Mouse (Mus musculus) fibroblast of lung, adult 2 months (primary cell): ENCODE results near the gene Aak1.
"Not testable (repeated sequence)": the region's sequence is repeated elsewhere in the genome, so short reads cannot be mapped to it uniquely, and the experiment has no call there.

Experiments used
- DNase-seq: peaks from one replicate; pipeline ENCODE4 v3.0.0-alpha.2; 2011; ENCODE audit warnings: low read depth

The Aak1 gene

DNA sequence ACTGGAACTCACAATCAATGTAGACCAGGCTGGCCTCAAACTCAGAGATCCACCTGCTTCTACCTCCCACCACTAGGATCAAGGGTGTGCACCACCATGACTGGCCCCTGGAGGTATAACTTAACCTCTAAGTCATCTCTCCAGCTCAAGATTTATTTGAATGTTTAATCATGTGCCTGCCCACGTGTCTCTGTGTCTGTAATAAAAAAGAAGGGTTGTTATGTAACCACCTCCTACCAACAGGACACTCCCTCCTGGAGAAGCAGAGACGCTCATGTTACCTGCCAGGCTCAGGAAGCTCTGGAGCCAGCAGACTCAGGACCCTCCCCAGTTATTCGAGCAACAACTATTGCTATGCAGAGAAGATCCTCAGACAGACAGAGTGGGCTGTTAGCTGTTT lies 7.4 kb upstream of the Aak1 start:
- no peak for DNase-seq

DNA sequence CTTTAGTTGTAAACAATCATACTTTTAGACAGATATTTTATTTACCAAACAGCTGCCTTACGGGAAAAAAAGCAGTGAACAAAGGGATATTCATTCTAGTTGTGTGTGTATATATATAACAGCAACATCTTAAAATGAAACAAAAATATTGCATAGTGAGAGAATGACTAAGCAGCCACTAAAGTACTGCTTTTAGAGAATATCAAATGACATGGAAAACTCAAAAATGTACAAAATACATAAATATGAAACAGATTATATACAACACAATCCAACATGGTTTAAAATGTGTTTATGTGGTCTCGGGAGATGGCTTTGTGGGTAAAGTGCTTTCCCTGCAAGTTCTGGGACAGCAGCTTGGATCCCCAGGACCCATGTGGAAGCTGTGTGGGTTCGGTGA lies 5.7 kb upstream of the Aak1 start:
- no peak for DNase-seq

DNA sequence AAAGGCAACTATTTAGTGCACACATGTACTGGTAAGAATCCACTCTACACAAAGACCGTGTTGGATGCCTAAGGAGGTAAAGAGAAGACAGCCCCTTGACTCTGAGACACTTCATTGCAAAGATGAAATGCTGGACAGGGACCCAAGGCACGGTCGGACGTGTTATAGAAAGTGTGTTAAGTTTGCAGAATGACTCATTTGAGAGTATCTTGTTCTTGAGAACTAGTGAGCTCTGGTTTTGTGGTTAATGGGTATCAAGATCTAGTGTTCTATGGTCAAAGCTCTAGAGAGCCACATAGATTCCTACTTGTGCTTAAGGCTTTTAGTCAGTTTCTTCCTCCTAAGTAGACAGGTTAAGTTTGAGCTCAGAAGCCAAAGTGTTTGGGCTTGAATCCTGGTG lies 2.9 kb upstream of the Aak1 start:
- DNase-seq: no peak

DNA sequence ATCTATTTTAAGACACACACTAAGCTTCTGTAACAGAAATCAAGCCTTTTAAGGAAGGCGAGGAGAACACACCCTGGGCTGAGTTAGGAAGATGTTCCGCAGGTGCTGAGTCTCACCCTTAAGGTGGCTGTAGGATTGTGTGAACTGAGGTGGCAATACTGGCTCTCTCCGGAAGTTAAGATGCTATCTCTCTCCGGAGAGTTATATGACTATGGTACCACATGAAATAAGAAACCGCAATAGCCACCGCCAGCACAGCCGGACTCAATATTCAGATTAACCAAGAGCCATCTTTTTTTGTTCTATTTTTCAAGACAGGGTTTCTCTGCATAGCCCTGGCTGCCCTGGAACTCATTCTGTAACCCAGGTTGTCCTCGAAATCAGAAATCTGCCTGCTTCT lies 1.5 kb upstream of the Aak1 start:
- no peak for DNase-seq

DNA sequence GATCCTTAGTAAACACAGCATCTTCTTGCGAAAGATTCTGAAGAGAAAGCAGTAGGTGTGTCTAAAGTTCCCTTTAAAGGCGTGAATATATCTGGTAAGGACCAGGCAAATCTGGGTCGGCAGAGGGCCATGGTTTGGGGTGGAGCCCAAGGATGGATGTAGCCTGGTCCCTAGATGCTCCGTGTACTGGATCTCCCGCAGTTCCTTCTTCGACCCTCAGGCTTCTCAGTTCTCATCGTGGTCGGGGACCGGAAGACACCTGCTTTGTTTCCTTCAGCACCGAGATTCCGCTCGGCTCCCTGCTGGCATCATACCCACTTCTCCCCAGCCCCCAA lies 770 bp upstream of the Aak1 start:
- DNase-seq: no peak

DNA sequence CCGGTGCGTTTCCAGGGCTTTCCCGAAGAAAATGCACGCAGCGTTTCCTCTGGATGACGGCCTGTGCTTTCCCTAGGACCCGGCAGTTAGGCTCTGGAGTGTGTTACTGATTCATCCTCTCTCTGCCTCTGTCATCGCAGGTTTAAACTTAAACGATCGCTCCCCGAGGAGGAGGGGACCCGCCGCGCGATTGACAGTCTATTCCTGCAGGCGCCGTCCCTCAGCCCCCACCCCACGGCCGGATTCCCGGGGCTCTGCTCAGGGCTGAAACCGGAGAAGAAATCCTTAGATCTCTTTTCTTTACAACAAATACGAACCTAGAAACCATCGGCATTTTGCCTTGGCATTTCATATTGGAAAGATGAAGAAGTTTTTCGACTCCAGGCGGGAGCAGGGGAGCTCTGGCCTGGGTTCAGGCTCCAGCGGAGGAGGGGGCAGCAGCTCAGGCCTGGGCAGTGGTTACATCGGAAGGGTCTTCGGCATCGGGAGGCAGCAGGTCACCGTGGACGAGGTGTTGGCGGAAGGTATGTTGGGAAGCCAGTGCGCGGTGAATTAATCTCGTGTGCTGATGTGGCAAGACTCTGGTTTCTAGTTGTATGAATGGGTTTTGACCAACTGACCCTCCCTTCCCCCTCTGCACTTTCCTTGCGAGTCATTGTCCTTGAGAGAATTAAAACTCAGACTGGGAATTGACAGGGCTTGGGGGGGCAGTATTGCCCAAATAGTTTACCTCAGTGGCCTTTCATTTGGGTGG lies 552 bp downstream of the Aak1 start:
- DNase-seq: no peak

DNA sequence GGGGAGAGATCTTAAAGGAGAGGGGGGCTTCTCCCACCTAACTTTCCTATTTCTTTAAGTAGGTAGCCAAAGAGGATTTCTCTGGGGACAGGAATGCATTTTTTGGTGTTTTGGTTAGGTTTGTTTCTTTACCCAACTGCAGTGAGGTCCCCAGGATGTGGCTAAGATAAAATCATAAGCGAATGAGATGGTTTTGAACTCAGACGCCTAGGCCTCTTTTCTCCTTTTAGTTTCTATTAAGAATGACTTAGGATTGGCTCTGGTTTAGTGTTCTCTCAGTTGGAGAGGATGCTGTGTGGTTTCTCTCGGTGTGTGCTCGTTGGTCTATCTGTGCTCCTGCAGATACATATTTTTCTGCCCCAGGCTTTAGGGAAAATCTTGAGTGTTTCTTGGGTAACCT lies 1.3 kb downstream of the Aak1 start:
- no peak for DNase-seq

DNA sequence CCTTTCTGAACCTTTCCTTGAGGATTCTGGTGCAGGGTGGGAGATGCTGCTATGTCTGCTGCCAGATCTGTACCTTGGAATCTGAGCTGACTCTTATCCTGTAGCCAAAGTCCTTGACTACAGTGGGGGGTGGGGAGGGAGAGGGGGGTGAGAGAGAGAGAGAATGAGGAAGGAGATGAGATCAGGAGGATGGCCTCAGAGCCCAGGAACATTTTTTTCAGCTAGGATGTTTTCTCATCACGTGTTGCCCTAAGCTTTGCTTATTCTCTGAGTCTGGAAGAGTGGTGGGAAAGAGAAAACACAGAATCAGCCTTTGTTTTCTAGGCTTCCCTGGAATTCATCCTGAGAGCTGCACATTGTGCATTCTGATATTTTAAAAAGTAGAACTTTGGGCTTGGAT lies 2.2 kb downstream of the Aak1 start:
- no peak for DNase-seq

DNA sequence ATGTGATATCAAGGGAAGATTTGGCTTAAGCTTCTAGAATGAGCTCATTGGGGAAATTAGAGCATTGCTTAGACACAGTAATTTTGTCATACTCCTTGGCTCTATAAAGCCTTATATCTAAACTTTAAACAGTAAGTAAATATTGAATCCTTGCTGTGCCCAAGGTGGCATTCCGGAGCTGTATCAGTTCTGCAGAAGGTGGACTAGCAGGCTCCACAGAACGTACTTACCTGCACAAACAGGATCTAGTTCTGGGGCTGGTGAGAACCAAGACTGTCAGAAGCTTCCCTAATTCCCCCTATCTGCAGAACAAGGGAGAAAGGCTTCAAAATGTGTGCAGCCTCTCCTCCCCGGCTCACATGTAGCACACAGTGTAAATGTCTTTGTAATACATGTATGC lies 4.6 kb downstream of the Aak1 start:
- no peak for DNase-seq

DNA sequence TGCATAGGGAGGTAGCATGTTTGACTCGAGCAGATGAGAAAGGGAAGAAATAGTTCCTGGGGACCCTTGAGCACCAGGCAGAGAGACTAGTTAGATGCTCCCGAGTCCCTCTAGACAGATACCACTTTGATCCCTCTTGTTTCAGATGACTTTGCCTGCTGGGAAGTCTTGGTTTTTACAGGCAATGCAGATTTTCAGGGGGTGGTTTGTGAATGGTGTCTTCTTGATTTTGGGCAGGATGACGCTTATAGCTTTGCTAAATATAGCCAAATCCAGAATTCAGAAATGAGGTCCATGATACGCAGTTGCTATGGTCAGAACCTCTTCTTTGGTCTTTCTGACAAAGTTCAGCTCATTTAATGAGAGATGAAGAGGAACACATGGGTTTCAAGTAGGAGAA lies 5.6 kb downstream of the Aak1 start:
- DNase-seq: no peak

DNA sequence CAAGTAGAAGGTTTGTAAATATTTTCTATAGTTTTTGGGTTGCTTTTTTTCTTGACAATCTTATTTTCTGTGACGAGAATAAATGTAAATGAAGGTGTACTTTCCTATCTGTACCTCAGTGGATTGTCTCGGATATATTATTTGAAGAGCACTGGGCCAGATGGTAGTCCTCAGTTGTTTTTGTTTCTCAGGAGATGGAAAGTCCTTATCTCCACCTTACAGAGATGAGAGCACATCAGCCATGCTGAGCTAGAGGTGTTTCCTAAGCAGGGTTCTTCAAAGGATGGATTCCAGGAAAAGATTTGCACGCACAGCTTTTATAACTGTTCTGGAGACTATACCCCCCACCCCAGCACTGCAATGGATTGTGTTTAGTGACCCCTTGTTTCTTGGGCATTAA lies 9.3 kb downstream of the Aak1 start:
- no peak for DNase-seq

DNA sequence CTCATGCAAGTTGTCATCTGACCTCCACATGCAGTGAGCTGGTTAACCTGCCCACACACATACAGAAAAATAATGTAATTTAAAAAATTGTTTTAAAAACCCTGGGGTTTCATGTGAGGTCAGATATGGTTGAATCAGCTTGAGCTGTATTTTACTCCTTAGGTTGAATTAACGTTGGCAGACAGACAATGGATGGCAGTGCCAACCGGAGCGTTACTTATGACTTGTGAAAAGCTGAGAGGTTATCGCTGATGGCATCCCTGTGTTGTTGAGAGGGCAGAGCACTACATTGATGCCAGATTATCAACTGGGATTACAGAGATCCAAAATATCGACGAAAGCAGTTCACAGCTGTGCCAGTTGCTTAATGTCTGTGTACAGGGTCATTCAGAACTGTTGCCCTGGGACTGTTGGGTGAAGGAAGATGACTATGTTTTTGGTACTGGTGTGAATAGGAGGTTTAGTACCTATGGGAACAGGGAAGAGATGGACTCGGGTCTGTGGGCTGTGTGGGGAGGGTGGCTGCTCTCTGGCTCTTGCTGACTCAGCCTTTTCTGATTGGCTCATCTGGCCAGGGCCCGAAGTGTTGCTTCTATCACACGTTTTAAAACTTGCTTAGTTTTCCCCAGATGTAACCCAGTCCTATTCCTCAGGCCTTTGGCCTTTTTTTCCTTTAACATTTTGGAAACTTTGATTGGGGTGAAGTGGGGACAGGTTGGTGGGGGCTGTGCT lies 11.6 kb downstream of the Aak1 start:
- no peak for DNase-seq

DNA sequence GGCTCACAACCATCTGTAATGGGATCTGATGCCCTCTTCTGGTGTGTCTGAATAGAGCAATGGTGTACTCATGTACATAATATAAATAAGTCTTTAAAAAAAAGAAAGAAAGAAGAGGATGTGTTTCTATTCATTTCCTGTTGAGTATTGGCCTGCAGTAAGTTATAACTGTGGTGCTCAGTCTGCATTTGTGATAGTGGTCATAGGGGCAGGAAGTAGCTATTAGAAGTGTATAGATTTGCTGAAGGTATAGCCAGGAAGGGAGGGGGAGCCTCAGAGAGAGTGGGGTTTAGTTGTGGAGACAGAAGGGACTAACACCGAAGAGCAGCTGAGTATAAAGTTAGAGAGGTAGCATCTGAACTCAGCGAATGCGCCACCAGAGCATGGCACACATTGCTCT lies 15.0 kb downstream of the Aak1 start:
- DNase-seq: no peak

DNA sequence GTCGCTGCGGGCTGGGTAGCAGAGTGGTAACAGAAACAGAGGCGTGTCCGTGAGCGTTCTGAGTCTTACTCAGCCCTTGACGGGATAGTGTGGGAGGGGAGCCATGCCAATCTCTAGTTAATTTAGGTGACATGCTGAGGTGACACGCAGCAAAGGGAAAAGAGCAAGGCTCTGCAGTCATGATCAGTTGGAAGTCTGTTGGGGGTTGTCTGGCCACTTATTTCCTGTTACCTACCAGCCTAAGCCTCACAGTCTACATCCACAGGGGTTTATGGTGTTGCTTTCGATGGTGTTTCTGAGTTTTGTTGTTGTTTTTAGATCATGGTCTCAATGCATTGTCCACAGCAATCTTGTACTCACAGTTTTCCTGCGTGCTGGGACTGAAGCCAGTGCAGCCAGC lies 21.0 kb downstream of the Aak1 start:
- DNase-seq: no peak

DNA sequence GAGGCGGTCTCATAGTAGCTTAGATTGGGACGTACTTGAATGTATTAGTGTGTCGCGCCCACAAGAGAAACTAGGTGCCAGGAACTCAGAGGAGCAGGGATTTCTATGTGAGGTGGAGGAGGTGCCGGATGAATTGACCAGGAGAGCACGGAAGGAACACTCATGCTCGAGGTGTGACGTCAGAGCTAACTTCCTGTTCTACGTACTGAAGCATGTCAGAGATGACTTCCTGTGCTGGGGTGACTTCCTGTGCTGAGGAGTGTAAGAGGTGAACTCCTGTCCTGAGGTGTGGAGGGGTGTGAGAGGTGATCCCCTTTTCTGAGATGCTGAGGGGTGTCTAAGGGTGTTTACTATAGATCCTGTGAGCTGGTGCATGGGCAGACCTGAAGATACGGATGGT lies 22.5 kb downstream of the Aak1 start:
- no peak for DNase-seq

DNA sequence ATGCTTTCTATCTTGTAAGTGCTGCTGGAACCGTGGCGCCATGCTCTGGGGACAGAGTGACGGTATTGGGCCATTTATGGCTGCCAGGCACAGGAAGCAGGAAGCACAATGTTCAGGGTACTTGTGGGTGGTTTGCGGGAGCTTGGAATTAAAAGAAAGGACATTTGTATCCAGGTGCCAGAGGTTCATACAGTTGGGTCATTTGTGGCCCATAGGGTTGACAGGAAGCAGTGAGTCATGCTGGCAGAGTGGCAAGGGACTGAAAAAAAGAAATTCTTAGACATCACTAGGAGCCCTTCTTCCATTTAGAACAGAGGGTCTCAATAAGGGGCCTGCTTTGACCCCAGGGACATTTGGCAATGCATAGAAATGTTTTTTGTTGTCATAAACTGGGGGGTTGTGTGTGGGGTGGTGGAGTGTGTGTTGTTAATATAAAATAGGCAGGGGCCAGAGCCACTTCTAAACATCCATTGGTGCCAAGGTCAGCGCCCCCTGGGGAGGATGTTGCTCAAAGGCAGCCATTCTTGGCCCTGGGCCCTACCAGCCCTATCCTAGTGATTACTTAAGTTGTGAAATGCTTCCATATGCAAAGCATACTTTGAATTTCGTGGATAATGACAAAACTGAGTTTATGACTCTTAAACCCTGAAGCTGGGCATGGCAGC lies 25.5 kb downstream of the Aak1 start:
- DNase-seq: no peak

DNA sequence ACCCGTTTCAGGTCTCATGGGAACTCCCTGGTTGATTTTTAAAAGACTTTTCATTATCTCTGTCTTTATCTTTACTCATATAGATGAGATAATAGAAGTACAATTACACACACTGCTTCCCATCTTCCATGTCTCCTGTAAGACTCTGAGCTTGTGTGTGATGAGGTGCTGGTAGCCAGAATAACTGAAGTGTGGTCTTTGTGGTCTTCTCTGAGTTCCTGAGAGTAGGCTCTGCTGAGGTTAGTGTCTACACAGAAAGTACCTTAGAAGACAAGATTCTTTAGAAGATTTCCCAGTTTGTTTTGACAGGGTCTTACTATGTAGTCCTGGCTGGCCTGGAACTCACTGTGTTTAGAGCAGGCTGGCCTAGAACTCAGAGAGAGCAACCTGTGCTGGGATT lies 27.1 kb downstream of the Aak1 start:
- DNase-seq: no peak

DNA sequence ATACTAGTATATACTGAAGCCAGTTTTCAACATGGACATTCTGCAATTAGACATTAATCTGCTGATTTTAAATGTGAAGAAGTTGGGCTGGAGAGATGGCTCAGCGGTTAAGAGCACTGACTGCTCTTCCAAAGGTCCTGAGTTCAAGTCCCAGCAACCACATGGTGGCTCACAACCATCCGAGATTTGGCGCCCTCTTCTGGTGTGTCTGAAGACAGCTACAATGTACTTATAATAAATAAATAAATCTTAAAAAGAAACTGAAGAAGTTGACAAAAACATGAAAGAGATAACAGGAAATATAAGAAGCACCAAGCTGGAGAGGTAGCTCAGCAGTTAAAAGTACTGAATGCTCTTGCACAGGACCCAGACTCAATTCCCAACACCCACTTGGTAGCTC lies 29.3 kb downstream of the Aak1 start:
- not testable (repeated sequence) for DNase-seq

DNA sequence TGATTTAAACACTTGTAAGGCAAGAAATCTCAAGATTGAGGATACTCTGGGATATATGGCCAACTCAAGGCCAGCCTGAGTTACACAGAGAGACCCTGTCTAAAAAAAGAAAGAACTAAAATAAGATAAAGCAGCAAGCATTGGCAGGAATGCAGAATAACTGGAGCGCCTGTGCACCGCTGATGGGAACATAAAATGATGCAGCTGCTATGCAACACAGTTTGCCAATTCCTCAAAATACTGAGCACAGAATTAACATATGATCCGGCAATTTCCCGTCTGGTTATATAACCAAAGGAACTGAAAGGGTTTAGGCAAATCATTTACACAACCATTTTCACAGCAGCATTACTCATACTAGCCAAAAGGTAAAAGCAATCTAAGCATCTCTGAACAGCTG lies 30.0 kb downstream of the Aak1 start:
- DNase-seq: no peak

DNA sequence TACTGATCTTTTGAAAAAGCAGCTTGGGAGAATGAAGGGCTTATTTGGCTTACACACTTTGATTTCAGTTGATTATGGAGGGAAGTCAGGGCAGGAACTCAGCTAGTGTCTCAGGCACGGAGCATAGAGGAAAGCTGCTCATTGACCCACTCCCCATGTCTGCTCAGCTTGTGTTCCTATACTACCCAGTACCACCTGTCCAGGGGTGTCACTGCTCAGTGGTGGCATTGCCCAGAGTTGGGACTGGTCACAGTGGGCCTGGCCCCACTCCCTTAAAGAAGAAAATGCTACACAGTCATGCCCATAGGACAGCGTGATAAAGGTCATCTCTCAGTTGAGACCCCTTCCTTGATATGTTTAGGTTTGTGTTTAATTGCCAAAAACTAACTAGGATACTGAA lies 34.9 kb downstream of the Aak1 start:
- no peak for DNase-seq

DNA sequence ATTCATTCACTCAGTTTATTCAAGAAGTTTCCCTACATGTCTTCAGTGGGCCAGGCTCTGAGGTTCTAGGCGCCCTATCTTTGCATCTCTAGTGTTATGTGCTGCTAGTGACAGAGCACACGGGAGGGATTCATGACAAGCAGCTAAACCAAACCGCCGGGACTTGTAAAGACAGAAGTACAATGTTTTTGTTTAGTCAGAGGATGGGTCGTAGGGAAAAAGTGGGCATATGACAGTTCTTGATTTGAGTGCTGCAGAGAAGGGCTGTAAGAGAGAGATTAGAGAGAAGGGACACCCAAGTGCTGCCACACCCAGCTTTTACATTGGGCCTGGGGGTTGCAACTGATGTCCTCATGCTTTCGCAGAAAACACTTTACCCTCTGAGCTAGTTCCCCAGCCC lies 35.4 kb downstream of the Aak1 start:
- no peak for DNase-seq

DNA sequence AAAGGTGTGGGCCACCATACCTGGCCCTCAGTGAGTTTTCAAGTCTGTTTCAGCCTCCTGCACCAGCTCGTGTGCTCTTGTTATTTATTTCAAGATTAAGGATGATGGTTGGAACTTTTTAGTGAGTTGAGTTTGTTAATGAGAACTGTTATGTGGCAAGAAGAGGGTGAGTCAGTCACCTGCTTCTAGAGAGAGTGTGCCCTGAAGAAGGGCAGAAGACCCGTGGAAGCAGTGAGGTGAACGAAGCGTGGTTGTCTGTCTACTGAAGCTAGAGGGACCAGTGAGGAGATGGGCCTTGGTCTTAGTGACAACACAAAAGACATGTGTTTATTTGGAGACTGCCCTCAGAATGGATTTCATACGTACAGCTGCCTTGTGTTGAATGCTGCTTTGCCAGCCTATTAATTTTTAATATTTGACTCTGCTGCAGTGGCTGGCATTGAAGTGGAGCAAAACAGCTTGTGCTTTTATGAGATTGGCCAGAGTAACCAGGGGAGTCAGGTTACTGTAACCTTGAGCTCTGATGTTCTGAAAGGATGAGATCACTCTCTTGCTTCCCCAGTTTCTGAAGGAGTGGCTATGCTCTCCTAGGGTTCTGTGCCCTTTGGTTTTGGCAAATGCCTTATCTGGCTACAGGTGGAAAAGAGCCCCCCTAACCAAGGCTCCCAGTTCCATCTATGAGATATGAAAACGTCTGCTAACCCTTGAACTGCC lies 36.7 kb downstream of the Aak1 start:
- no peak for DNase-seq

DNA sequence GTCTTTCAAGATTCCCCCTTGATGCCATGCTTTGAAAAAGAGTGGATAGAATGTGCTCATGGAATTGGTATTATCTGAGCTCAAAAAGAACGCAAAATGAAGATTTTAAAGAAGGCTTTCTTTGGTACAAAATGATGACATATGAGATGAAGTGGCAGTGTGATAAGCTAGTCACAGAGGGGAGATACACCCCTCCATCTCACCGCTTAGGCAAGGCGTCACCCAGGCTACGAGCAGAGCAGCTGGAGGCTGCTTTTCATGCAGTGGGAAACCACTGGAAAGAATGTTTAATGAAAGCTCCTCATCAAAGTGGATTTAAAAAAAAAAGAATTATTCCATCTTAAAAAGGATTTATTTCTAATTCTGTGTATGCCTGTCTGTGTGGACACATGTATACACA lies 37.5 kb downstream of the Aak1 start:
- DNase-seq: no peak
